Mouse (Mus musculus): ENCODE data around the gene Prcp.

DNA sequence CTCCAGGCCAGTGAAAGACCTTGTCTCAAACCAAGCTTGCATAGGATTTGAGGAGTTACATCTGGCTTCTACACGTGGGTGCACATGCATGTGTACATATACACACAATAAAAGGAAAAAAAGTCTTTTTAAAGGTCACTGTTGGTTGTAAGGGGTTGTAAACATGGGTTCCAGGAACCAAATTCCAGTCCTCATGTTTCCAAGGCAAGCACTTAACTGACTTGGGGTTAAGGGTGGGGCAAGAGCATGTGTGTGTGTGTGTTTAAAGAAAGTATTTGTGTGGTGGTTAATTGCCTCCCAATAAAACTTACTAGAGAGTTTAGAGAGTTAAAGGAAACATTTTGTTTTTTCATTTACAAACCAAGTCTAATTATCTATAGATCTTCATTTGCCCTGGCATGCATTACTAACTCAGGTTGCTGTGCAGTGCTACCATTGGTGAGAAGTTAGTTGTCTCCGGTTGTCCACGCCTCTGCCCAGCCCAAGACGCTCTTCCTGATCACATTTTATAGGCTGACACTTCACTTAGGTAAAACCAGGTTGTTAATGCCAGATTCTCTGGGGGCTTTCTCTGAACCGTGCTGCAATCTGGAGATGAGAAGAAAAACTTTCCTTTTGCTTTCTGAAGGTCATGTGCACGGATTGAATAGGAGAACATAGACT lies 10.9 kb downstream of the Prcp start:
- TF ChIP-seq TAL1 (conservative IDR thresholded peaks at IDR 0.05; ENCODE audit: low read depth, low read length) = no peak
- TF ChIP-seq CTCF (IDR thresholded peaks at IDR 0.05; ENCODE audit: low read depth, low read length) = no peak
- TF ChIP-seq GATA1 (IDR thresholded peaks at IDR 0.05; ENCODE audit: borderline replicate concordance, low read length) = no peak

Data from G1E (cell line).